Mouse (Mus musculus): ENCODE results near the gene Fbxo40. TPM values are rescaled to one million over a fixed set of nuclear protein-coding genes. Genes with fewer than 3 reads are reported as not detected.

The Fbxo40 gene
- polyA plus RNA-seq, 1 experiment from 2014 or later, result 0.12 TPM

DNA sequence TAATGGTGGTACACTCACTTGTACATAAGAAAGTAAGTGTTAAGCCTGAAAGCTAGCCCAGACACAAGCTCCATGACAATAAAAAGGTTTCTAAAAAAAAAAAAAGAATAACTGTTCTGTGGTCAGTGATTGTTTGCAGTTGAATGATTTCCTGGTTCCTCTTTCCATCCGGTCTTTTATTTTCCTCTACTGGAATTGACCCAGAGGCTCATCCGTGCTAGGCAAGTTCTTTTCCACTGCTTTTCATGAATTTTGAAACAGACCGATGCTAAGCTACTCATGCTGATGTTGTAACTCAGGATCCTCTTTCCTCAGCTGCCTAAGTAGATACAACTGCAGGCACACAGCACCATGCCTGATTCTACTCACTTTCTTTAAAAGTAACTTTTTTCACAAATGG is 69.9 kb downstream of the Fbxo40 start:
- Histone ChIP-seq H3K27me3 (replicated peaks; ENCODE audit: insufficient read depth, low read length) (no peaks in the 10 kb centered on the region), H3K4me2 (replicated peaks; ENCODE audit: low read depth, low read length) (no peak overlapping the region), H3K27ac (ENCODE audit: low read length) (no peak overlapping the region), H3K36me3 (ENCODE audit: insufficient read depth, low read length) (peaks cover 22% of the 10 kb centered on the region; the same call in 1 of the 2 replicates), H3K4me3 (ENCODE audit: low read depth, low read length) (no peak overlapping the region), H3K9me3 (ENCODE audit: low read length) (no peaks in the 10 kb centered on the region), H3K9ac (replicated peaks; ENCODE audit: low read depth) (no peak overlapping the region), H3K4me1 (ENCODE audit: insufficient read depth, low read depth, low read length) (no peaks in the 10 kb centered on the region)
- ATAC-seq (no peak), DNase-seq (ENCODE audit: low spot score) (no peak)
- TF ChIP-seq CTCF (IDR thresholded peaks at IDR 0.05), result no peak
- TF ChIP-seq EP300 (IDR thresholded peaks at IDR 0.05), result no peak
- 78% methylated on average over 3 of the region's 3 CpGs for WGBS

DNA sequence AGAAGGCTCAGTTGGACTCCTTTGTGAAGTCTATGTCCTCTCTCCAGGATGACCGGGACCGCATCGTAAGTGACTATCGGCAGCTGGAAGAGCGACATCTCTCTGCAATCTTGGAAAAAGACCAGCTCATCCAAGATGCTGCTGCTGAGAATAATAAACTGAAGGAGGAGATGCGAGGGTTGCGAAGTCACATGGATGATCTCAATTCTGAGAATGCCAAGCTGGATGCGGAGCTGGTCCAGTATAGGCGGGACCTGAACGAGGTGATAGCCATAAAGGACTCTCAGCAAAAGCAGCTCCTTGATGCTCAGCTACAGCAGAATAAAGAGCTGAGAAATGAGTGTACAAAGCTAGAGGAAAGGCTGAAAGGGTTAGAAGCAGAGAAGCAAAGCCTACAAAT is 71.8 kb downstream of the Fbxo40 start:
- no peak for ATAC-seq

DNA sequence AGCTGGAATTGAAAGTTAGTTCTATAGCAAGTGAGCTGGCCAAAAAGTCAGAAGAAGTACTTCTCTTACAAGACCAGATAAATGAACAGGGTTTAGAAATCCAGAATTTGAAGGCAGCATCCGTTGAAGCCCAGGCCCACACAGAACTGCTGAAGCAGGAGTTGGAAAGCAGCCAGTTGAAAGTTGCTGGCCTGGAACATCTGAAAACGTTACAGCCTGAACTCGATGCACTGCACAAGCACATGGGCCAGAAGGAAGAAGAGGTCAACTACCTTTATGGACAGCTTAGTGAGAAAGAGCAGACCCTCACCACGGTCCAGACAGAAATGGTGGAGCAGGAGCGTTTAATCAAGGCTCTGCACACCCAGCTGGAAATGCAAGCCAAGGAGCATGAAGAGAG is 76.1 kb downstream of the Fbxo40 start:
- WGBS, result 71% methylated on average over 5 of the region's 5 CpGs
- H3K9me3 ChIP-seq (ENCODE audit: low read length), result no peaks in the 10 kb centered on the region
- DNase-seq (ENCODE audit: low spot score) (no peak), ATAC-seq (no peak)
- TF ChIP-seq CTCF (IDR thresholded peaks at IDR 0.05), result no peak
- TF ChIP-seq EP300 (IDR thresholded peaks at IDR 0.05), result no peak
- peaks cover 29% of the 10 kb centered on the region for H3K36me3 ChIP-seq (ENCODE audit: insufficient read depth, low read length)
- H3K27ac ChIP-seq (ENCODE audit: low read length), result no peak overlapping the region
- H3K4me1 ChIP-seq (ENCODE audit: insufficient read depth, low read depth, low read length), result no peaks in the 10 kb centered on the region
- H3K27me3 ChIP-seq (replicated peaks; ENCODE audit: insufficient read depth, low read length), result no peaks in the 10 kb centered on the region
- H3K4me2 ChIP-seq (replicated peaks; ENCODE audit: low read depth, low read length), result no peak overlapping the region
- H3K9ac ChIP-seq (replicated peaks; ENCODE audit: low read depth), result no peak overlapping the region
- H3K4me3 ChIP-seq (ENCODE audit: low read depth, low read length), result no peak overlapping the region

More for the DNA sequence above, 71.8 kb downstream of the Fbxo40 start:
- Histone ChIP-seq H3K36me3 (ENCODE audit: insufficient read depth, low read length) (peaks cover 24% of the 10 kb centered on the region; the same call in 1 of the 2 replicates), H3K27me3 (replicated peaks; ENCODE audit: insufficient read depth, low read length) (no peaks in the 10 kb centered on the region), H3K27ac (ENCODE audit: low read length) (no peak overlapping the region), H3K4me2 (replicated peaks; ENCODE audit: low read depth, low read length) (no peak overlapping the region), H3K4me1 (ENCODE audit: insufficient read depth, low read depth, low read length) (no peaks in the 10 kb centered on the region), H3K9me3 (ENCODE audit: low read length) (no peaks in the 10 kb centered on the region), H3K4me3 (ENCODE audit: low read depth, low read length) (no peak overlapping the region), H3K9ac (replicated peaks; ENCODE audit: low read depth) (no peak overlapping the region)
- no peak for DNase-seq (ENCODE audit: low spot score)
- 95% methylated on average over 10 of the region's 10 CpGs for WGBS
- TF ChIP-seq CTCF (IDR thresholded peaks at IDR 0.05) (no peak), EP300 (IDR thresholded peaks at IDR 0.05) (no peak)

Other genes starting within 250 kb of the Fbxo40 start
- 57.3 and 75.1 TPM in 2 replicates for gene Slc15a2, start 205.5 kb downstream of the Fbxo40 start, polyA plus RNA-seq (2015; fragmentation: Nextera tagmentation; extraction: Ambion mirVana)
- gene Iqcb1, start 162.1 kb downstream of the Fbxo40 start, polyA plus RNA-seq (2015; fragmentation: Nextera tagmentation; extraction: Ambion mirVana), result 11.8 and 13.1 TPM in 2 replicates
- gene Eaf2, start 115.5 kb downstream of the Fbxo40 start, polyA plus RNA-seq (2015; fragmentation: Nextera tagmentation; extraction: Ambion mirVana), result 0.95 and 1.4 TPM in 2 replicates
- 114 and 120 TPM in 2 replicates for gene Golgb1, start 115.3 kb downstream of the Fbxo40 start, polyA plus RNA-seq (2015; fragmentation: Nextera tagmentation; extraction: Ambion mirVana)
- gene Hcls1, start 55.5 kb downstream of the Fbxo40 start, polyA plus RNA-seq (2015; fragmentation: Nextera tagmentation; extraction: Ambion mirVana), result 11.4 and 12.6 TPM in 2 replicates
- gene Polq, start 21.3 kb upstream of the Fbxo40 start, polyA plus RNA-seq (2015; fragmentation: Nextera tagmentation; extraction: Ambion mirVana), result 0.38 and 0.58 TPM in 2 replicates